Mouse (Mus musculus): ENCODE results near the gene Rps28. TPM values are rescaled to one million over a fixed set of nuclear protein-coding genes. Genes with fewer than 3 reads are reported as not detected.
A peak's percentile ranks its signal among the peaks of the same experiment; 100 is the strongest.
"Not testable (repeated sequence)": the region's sequence is repeated elsewhere in the genome, so short reads cannot be mapped to it uniquely, and the experiment has no call there.

Rps28 gene
- 534 and 619 TPM in 2 replicates for polyA plus RNA-seq (2015; fragmentation: Nextera tagmentation; extraction: Ambion mirVana)

DNA sequence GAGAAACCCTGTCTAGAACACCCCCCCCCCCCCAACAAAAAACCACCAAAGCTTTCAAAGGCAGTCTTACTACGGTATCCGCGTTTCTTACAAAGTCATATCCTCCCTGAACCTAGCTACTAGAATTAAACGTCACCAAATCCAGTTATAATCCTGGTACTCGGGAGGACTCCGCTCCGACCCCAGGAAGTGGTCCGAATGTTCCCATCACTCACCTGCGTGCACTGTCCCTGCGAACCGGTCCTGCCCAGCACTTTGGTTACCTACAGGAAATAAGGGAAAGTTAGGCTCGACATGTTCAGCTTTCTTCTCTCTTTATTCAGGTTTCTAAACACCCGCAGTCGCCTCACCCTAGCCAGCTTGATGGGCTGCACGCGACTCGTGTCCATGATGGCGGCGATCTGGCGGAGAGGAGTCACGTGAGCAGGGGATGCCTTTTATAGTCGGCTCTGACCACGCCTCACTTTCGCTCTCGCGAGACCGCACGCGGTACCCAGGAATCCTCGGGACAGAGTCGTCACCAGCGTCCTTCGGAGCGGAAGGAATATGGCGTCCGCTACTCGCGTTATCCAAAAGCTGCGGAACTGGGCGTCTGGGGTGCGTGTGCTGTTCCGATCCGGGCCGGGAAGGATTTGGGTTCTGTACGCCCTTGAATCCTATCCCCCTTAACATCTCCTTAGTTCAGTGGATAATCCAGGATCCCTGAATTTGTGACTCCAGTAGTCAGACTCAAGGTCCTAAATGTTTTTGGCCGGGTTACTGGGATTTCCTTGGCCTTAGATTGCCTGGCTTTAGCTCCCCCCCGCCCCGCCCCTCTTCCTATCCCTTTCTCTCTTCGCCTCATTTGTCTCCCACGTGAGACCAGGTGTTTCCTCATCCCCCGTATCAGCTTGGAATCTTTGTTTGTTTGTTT is at the start of gene Rps28, which contains the start of gene Ndufa7:
TSS of gene Rps28 (minus strand) at position 479 of the 913 bp plus-strand sequence.
TSS of gene Ndufa7 (plus strand) at position 489 of the 913 bp plus-strand sequence.
- Histone ChIP-seq H3K9me3 (replicated peaks) (no peaks in the 10 kb centered on the region), H3K27ac (replicated peaks) (peak within 1 kb of the TSS; percentile 92), H3K4me3 (replicated peaks) (peak within 1 kb of the TSS; percentile 84), H3K4me1 (peaks cover 59% of the 10 kb centered on the region), H3K27me3 (replicated peaks) (no peaks in the 10 kb centered on the region), H3K4me2 (peak within 1 kb of the TSS; percentile 91), H3K9ac (replicated peaks) (peak within 1 kb of the TSS; percentile 79), H3K36me3 (peaks cover 40% of the 10 kb centered on the region)
- under 1% methylated on average over 51 of the region's 51 CpGs for WGBS
- peak; percentile 94 for ATAC-seq (ENCODE audit: low FRiP score)

- not testable (repeated sequence) for ATAC-seq (ENCODE audit: low FRiP score); H3K9ac ChIP-seq (replicated peaks); H3K27ac ChIP-seq (replicated peaks); H3K27me3 ChIP-seq (replicated peaks); H3K4me3 ChIP-seq (replicated peaks); H3K36me3 ChIP-seq; H3K4me2 ChIP-seq; H3K9me3 ChIP-seq (replicated peaks); H3K4me1 ChIP-seq
- 66% methylated on average over 3 of the region's 12 CpGs for WGBS
Measured at GRCm38 (mm10) chr17:33873537-33873936, 49.2 kb upstream of the Rps28 start, which contains the start of gene Gm7029. TSS of gene Gm7029 (plus strand) at chr17:33873837.

DNA sequence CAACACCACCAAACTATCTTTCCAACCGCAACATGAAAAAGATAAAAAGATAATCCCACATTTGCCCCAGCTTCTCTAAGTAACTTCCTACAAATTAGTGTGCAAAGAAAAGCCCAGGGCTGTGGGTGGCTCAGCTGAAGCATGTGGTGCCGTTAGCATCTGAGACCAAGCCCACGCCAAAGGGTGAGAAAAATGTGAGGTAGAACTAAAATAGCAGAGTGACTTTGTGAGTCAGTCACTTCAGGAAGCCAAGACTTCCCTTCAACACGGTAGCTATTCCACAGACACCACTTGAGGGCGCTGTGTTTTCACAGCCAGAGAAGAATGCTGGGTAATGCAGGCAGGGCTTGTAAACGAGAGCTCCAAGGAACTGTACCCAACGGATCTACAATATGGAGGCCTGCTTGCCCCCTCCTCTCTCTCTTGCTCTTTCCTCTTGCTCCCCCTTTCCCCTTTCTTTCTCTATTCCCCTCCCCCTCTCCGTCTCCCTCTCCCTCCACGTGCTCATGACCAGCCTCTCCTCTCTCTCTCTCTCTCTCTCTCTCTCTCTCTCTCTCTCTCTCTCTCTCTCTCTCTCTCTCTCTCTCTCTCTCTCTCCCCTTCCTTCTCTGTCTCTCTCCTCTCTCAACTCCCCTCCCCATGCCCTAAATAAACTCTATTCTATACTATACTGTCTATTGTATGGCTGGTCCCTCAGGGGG is 41.1 kb upstream of the Rps28 start:
- Histone ChIP-seq H3K4me1 (no peaks in the 10 kb centered on the region), H3K4me2 (no peak overlapping the region), H3K27me3 (replicated peaks) (no peaks in the 10 kb centered on the region), H3K27ac (replicated peaks) (no peak overlapping the region), H3K36me3 (no peaks in the 10 kb centered on the region), H3K9me3 (replicated peaks) (no peaks in the 10 kb centered on the region), H3K9ac (replicated peaks) (no peak overlapping the region), H3K4me3 (replicated peaks) (no peak overlapping the region)
- no peak for ATAC-seq (ENCODE audit: low FRiP score)
- 48% methylated on average over 9 of the region's 9 CpGs for WGBS

DNA sequence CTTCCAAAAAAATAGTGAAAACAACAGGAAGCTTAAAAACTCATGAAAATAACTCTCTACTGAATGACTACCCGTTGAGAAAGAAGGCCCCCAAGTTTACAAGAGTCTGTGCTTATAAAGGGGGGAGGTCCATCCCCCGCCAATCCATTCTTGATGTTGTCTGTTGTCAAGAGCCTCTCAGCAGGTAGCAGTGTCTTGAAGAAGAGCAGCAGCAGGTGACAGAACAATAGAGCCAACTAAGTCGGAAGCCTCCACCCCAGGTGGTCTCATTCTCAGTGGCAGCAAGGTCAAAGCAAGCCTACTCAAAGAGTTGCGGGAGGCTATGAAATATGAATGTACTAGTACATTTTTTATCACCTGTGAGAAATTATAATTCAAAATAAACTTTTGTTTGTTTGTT is 33.5 kb upstream of the Rps28 start:
- no peak for ATAC-seq (ENCODE audit: low FRiP score)
- Histone ChIP-seq H3K4me3 (replicated peaks) (no peak overlapping the region), H3K36me3 (no peaks in the 10 kb centered on the region; the same call in 1 of the 2 replicates), H3K27me3 (replicated peaks) (no peaks in the 10 kb centered on the region), H3K9me3 (replicated peaks) (no peaks in the 10 kb centered on the region), H3K9ac (replicated peaks) (no peak overlapping the region), H3K27ac (replicated peaks) (no peak overlapping the region), H3K4me2 (no peak overlapping the region), H3K4me1 (no peaks in the 10 kb centered on the region)
- 60% methylated on average over 4 of the region's 4 CpGs for WGBS

- no peaks in the 10 kb centered on the region for H3K9me3 ChIP-seq (replicated peaks)
- WGBS: 79% methylated on average over 1 of the region's 1 CpGs
- no peak for ATAC-seq (ENCODE audit: low FRiP score)
- no peak overlapping the region for H3K27ac ChIP-seq (replicated peaks)
- no peaks in the 10 kb centered on the region for H3K4me1 ChIP-seq
- peaks cover 19% of the 10 kb centered on the region for H3K36me3 ChIP-seq
- no peaks in the 10 kb centered on the region for H3K27me3 ChIP-seq (replicated peaks)
- no peak overlapping the region for H3K9ac ChIP-seq (replicated peaks)
- H3K4me2 ChIP-seq: no peak overlapping the region
- H3K4me3 ChIP-seq (replicated peaks): no peak overlapping the region
Measured at GRCm38 (mm10) chr17:33851331-33851730, 27.0 kb upstream of the Rps28 start.

DNA sequence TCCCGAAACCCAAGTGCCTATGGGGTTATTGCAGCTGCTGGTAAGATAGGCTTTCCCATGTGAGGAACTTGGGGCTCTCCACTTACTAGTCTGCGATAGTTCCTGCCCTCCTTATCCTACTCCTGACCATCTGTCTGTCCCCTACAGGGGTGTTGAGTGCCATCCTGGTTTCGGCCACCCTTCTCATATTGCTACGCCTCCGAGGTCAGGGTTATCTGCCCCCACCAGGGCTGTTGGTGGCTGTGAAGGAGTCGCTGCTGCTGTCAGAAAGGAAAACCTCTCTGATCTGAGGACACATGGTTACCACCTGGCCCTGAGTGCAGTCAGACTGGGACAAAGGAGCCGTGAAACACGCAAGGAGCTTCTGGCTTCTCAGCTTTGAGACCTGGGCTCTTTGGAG is 23.8 kb upstream of the Rps28 start:
- Histone ChIP-seq H3K9me3 (replicated peaks) (no peaks in the 10 kb centered on the region), H3K9ac (replicated peaks) (no peak overlapping the region), H3K27ac (replicated peaks) (no peak overlapping the region), H3K4me1 (peaks cover 19% of the 10 kb centered on the region), H3K36me3 (peaks cover 19% of the 10 kb centered on the region), H3K4me2 (no peak overlapping the region), H3K27me3 (replicated peaks) (no peaks in the 10 kb centered on the region), H3K4me3 (replicated peaks) (no peak overlapping the region)
- 93% methylated on average over 8 of the region's 8 CpGs for WGBS
- ATAC-seq (ENCODE audit: low FRiP score): no peak

DNA sequence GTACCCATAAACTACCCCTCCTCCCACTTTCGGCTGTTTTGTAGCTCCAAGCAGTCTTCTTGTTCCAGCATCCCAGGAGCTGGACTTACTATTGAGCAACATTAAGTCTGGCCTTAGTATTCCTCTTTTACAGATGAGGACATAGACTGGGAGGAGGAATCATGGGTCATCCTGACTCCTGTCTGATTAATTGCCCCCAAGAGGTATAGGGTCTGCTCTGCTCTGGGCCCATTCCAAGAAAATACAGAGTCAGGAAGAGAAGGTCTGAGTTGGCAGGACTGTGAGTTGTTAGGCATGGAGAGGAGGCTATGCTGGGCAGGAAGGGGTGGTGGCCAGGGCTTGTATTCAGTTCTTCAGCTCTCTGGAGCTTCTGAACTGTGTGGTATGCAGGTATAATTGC is 19.8 kb upstream of the Rps28 start:
- H3K36me3 ChIP-seq: peaks cover 28% of the 10 kb centered on the region
- WGBS: 41% methylated on average over 1 of the region's 1 CpGs
- H3K9me3 ChIP-seq (replicated peaks): no peaks in the 10 kb centered on the region

GRCm38 (mm10) chr17:33842966-33843795 is 18.8 kb upstream of the Rps28 start, which contains the start of gene Cd320:
TSS of gene Cd320 (plus strand) at chr17:33843091.
- H3K27ac ChIP-seq (replicated peaks): peak within 1 kb of the TSS; percentile 88
- H3K9me3 ChIP-seq (replicated peaks): no peaks in the 10 kb centered on the region
- peaks cover 27% of the 10 kb centered on the region for H3K36me3 ChIP-seq
- peak; percentile 97 for ATAC-seq (ENCODE audit: low FRiP score)
- peak within 1 kb of the TSS; percentile 84 for H3K4me2 ChIP-seq
- peak within 1 kb of the TSS; percentile 76 for H3K9ac ChIP-seq (replicated peaks)
- no peaks in the 10 kb centered on the region for H3K27me3 ChIP-seq (replicated peaks)
- peaks cover 19% of the 10 kb centered on the region for H3K4me1 ChIP-seq
- H3K4me3 ChIP-seq (replicated peaks): peak within 1 kb of the TSS; percentile 99
- WGBS: under 1% methylated on average over 45 of the region's 45 CpGs

More for the DNA sequence above, 19.8 kb upstream of the Rps28 start:
- H3K4me3 ChIP-seq (replicated peaks): peak overlapping the region; percentile 99
- no peak for ATAC-seq (ENCODE audit: low FRiP score)
- peaks cover 19% of the 10 kb centered on the region for H3K4me1 ChIP-seq
- H3K4me2 ChIP-seq: peak overlapping the region; percentile 84
- H3K27ac ChIP-seq (replicated peaks): no peak overlapping the region
- H3K9ac ChIP-seq (replicated peaks): peak overlapping the region; percentile 76
- no peaks in the 10 kb centered on the region for H3K27me3 ChIP-seq (replicated peaks)

- Histone ChIP-seq H3K4me2 (no peak overlapping the region), H3K36me3 (peaks cover 53% of the 10 kb centered on the region), H3K9me3 (replicated peaks) (no peaks in the 10 kb centered on the region), H3K27me3 (replicated peaks) (no peaks in the 10 kb centered on the region), H3K9ac (replicated peaks) (no peak overlapping the region), H3K27ac (replicated peaks) (peak overlapping the region; percentile 18), H3K4me1 (peaks cover 35% of the 10 kb centered on the region), H3K4me3 (replicated peaks) (no peak overlapping the region)
- no peak for ATAC-seq (ENCODE audit: low FRiP score)
- 84% methylated on average over 10 of the region's 10 CpGs for WGBS
Measured at GRCm38 (mm10) chr17:33829561-33829960, 5.2 kb upstream of the Rps28 start.

DNA sequence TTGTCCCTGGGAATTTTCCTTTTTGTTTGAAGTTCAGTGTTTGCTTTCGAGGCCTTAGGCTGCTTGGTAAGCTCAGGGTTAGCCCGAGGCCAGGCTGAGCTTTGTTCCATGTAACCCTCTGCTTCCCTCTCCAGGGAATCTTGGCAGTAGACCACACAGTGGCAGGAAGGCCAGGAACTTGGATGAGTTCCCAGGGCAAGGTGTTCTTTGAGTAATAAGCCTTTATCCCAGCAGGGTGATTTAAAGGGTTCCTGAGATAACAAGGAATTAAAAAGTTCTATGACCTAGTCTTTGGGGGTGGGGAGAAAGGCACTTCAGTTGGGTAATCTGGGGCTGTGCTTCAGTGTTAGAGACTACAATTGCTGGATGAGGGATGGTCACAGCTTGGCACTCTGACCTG is 4.5 kb upstream of the Rps28 start:
- peaks cover 46% of the 10 kb centered on the region for H3K36me3 ChIP-seq
- no peak overlapping the region for H3K27ac ChIP-seq (replicated peaks)
- H3K9me3 ChIP-seq (replicated peaks): no peaks in the 10 kb centered on the region
- H3K4me1 ChIP-seq: peaks cover 35% of the 10 kb centered on the region
- no peak for ATAC-seq (ENCODE audit: low FRiP score)
- no peak overlapping the region for H3K4me3 ChIP-seq (replicated peaks)
- H3K9ac ChIP-seq (replicated peaks): peak overlapping the region; percentile 17; the same call in 1 of the 2 replicates
- no peaks in the 10 kb centered on the region for H3K27me3 ChIP-seq (replicated peaks)
- 48% methylated on average over 2 of the region's 2 CpGs for WGBS
- H3K4me2 ChIP-seq: no peak overlapping the region

GRCm38 (mm10) chr17:33826850-33827249 is 2.5 kb upstream of the Rps28 start:
- Histone ChIP-seq H3K9ac (replicated peaks) (no peak overlapping the region; the same call in 1 of the 2 replicates), H3K36me3 (peaks cover 39% of the 10 kb centered on the region), H3K4me1 (peaks cover 55% of the 10 kb centered on the region), H3K4me2 (no peak overlapping the region), H3K27me3 (replicated peaks) (no peaks in the 10 kb centered on the region), H3K9me3 (replicated peaks) (no peaks in the 10 kb centered on the region), H3K27ac (replicated peaks) (no peak overlapping the region), H3K4me3 (replicated peaks) (no peak overlapping the region)
- 0% methylated on average over 3 of the region's 3 CpGs for WGBS
- ATAC-seq (ENCODE audit: low FRiP score): no peak

Data from neural tube, embryonic 15.5 days (tissue).